Mouse (Mus musculus): Measurements from ENCODE around the gene Olfr10. TPM values are rescaled to one million over a fixed set of nuclear protein-coding genes. Genes with fewer than 3 reads are reported as not detected.

The Olfr10 gene
- not detected for total RNA-seq (2018; cell fraction: chromatin; rRNA removed)
- total RNA-seq (2018; cell fraction: cytosol; rRNA removed): not detected
- total RNA-seq (2018; cell fraction: nucleus; rRNA removed): not detected
- not detected in 3 replicates for polyA plus RNA-seq (2018)

DNA sequence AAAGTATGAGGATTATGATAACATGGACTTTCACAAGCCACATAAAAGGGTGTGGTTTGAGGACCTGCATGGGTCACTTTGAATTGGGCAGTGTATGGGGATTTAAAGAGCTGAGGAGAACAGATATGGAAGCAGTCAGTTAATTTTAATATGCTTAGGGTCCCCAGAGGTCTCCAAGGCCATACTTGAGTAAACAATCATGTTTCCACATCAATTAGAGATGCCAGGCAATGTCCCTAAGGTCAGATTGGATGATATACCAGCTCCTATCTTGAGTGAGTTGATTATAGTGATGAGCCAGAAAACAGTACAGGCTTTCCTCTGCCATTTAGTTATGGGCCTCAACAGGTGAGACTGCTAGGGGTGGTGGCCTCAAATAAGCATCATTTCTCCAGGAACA, at the start of gene Olfr10:
Olfr10 (plus strand) TSS at position 301 of the 400 bp plus-strand sequence.
- Histone ChIP-seq H3K36me3 (ENCODE audit: inconsistent target) (no peaks in the 10 kb centered on the region), H3K27ac (no peak within 1 kb of the TSS), H3K4me3 (ENCODE audit: inconsistent target) (no peak within 1 kb of the TSS), H3K79me2 (ENCODE audit: inconsistent target) (no peaks in the 10 kb centered on the region)

DNA sequence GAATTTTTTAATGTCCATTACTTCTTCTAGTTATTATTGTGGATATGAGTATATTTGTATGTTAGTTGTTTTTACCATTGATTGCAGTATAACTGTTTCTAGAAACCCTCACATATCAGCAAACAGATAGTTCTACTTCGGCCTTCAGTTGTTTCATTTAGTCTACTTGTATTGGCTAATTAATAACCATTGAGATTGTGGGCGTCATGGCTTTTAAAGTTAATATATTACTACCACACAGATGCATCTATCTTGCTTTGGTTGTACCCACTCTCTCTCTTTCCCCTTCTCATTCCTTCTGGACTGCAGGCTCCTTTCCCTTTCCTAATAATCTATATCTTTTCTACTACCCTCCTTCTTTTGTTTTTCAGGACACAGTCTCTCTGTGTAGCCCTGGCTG, 45.2 kb upstream of the Olfr10 start:
- H3K27ac ChIP-seq: no peak overlapping the region
- peaks cover 95% of the 10 kb centered on the region for H3K79me2 ChIP-seq (ENCODE audit: inconsistent target)
- no peak overlapping the region for H3K4me3 ChIP-seq (ENCODE audit: inconsistent target)
- WGBS (ENCODE audit: missing documents): 86% methylated on average over 2 of the region's 2 CpGs
- H3K36me3 ChIP-seq (ENCODE audit: inconsistent target): peaks cover 67% of the 10 kb centered on the region

DNA sequence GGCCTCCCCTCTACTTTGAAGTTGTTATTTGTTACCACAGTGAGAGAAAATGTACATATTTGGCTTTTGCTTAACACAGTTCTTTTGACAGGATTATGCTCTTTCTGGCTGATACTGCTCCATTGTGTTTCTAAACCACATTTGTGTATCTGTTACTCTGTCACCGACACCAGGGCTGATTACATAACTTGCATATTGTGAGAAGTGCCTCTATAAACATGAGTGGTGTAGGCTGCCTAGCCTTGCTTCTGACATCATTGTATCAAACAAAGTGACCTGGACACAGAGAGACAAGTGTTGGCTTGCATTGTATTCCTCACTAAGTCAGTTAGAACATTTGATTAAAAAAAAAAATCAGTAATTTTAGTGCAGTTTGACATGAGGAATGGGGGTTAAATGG, 44.7 kb upstream of the Olfr10 start:
- no peak overlapping the region for H3K27ac ChIP-seq
- WGBS (ENCODE audit: missing documents): 11% methylated on average over 1 of the region's 1 CpGs
- H3K36me3 ChIP-seq (ENCODE audit: inconsistent target): peaks cover 67% of the 10 kb centered on the region
- peaks cover 89% of the 10 kb centered on the region for H3K79me2 ChIP-seq (ENCODE audit: inconsistent target)
- H3K4me3 ChIP-seq (ENCODE audit: inconsistent target): no peak overlapping the region

DNA sequence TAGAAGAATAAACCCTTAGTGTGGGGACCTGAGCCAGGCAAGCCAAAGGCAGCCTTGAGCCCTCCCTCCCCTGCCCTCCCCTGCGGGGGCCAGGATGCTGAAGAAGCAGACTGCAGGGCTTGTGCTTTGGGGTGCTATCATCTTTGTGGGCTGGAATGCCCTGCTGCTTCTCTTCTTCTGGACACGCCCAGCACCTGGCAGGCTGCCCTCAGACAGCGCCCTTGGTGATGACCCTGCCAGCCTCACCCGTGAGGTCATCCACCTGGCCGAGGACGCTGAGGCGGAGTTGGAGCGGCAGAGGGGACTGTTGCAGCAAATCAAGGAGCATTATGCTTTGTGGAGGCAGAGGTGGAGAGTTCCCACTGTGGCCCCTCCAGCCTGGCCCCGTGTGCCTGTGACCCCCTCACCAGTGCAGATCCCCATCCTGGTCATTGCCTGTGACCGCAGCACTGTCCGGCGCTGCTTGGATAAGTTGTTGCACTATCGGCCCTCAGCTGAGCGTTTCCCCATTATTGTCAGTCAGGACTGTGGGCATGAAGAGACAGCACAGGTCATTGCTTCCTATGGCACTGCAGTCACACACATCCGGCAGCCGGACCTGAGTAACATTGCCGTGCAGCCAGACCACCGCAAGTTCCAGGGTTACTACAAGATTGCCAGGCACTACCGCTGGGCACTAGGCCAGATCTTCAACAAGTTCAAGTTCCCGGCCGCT, 43.8 kb upstream of the Olfr10 start:
- 94% methylated on average over 20 of the region's 21 CpGs for WGBS (ENCODE audit: missing documents)
- H3K36me3 ChIP-seq (ENCODE audit: inconsistent target): peaks cover 65% of the 10 kb centered on the region

DNA sequence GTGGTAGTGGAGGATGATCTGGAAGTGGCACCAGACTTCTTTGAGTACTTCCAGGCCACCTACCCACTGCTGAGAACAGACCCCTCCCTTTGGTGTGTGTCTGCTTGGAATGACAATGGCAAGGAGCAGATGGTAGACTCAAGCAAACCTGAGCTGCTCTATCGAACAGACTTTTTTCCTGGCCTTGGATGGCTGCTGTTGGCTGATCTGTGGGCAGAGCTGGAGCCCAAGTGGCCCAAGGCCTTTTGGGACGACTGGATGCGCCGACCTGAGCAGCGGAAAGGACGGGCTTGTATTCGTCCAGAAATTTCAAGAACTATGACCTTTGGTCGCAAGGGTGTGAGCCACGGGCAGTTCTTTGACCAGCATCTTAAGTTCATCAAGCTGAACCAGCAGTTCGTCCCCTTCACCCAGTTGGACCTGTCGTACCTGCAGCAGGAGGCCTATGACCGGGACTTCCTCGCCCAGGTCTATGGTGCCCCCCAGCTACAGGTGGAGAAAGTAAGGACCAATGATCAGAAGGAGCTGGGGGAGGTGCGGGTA, 43.2 kb upstream of the Olfr10 start:
- H3K36me3 ChIP-seq (ENCODE audit: inconsistent target): peaks cover 59% of the 10 kb centered on the region
- peaks cover 74% of the 10 kb centered on the region for H3K79me2 ChIP-seq (ENCODE audit: inconsistent target)
- H3K27ac ChIP-seq: no peak overlapping the region
- H3K4me3 ChIP-seq (ENCODE audit: inconsistent target): no peak overlapping the region
- 94% methylated on average over 14 of the region's 14 CpGs for WGBS (ENCODE audit: missing documents)

More for the DNA sequence above, 43.8 kb upstream of the Olfr10 start:
- Histone ChIP-seq H3K79me2 (ENCODE audit: inconsistent target) (peaks cover 80% of the 10 kb centered on the region), H3K27ac (no peak overlapping the region), H3K4me3 (ENCODE audit: inconsistent target) (no peak overlapping the region)

DNA sequence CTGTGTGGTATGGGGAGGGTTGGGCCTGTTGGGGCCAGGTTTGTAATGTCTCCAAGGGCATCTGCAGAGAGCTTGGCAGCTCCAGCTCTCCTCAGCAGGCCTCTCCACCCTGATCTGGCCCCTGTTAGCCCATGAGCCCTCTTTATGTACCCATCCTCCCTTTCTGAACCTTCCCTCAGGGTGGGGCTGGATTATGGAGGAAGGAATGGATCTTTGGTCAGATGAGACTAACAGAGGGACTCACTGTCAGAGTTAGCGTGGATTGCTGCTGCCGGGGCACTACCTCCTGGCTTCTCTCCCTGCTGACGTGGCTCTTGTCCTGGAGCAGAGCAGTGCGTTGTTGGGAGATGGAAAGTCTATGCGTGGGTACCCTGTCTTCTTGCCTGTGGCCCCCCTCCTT, 42.3 kb upstream of the Olfr10 start:
- H3K36me3 ChIP-seq (ENCODE audit: inconsistent target): peaks cover 54% of the 10 kb centered on the region
- WGBS (ENCODE audit: missing documents): 95% methylated on average over 5 of the region's 5 CpGs

DNA sequence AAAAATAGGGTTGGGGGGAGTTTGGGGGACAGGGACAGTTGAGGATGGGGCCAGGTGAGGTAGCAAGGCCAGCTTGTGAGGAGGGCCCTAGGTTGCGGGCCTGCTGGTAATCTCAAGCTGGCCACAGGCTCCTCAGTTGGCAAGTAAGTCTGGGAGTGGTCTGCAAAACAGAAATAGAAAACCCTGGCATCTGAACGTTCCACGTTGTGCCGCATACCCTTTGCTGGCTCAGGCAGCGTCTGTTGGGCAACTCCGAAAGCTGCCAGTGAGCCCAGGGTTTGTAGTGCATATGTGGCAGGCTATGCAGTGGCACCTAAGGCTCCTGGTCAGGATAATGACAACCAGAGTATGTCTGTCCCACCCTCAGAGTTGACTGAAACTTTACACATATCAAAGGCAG, 41.4 kb upstream of the Olfr10 start:
- 78% methylated on average over 6 of the region's 6 CpGs for WGBS (ENCODE audit: missing documents)
- H3K79me2 ChIP-seq (ENCODE audit: inconsistent target): peaks cover 56% of the 10 kb centered on the region
- no peak overlapping the region for H3K4me3 ChIP-seq (ENCODE audit: inconsistent target)
- no peak overlapping the region for H3K27ac ChIP-seq
- H3K36me3 ChIP-seq (ENCODE audit: inconsistent target): peaks cover 52% of the 10 kb centered on the region

More for the DNA sequence above, 42.3 kb upstream of the Olfr10 start:
- Histone ChIP-seq H3K27ac (no peak overlapping the region), H3K4me3 (ENCODE audit: inconsistent target) (no peak overlapping the region), H3K79me2 (ENCODE audit: inconsistent target) (peaks cover 65% of the 10 kb centered on the region)

DNA sequence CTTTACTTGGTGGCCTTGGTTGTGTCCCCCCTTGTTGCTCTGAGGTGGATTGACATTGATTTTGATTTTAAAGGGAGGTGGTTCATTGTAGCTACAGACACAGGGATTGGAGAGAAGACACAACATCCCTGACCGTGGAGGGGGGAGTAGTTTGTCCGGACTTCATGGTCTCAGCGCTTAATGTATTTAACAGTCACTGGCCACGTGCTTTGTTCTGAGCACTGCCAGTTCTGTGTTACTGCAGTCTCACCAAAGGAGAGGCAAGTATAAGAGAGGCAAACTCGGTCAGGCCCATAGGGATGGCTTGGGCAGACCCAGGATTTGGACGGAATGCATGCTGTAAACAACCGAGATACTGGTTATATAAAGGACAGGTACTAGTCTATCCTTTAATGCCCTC, 40.5 kb upstream of the Olfr10 start:
- Histone ChIP-seq H3K36me3 (ENCODE audit: inconsistent target) (peaks cover 52% of the 10 kb centered on the region), H3K4me3 (ENCODE audit: inconsistent target) (no peak overlapping the region), H3K79me2 (ENCODE audit: inconsistent target) (peaks cover 47% of the 10 kb centered on the region), H3K27ac (no peak overlapping the region)
- WGBS (ENCODE audit: missing documents): 92% methylated on average over 7 of the region's 7 CpGs

DNA sequence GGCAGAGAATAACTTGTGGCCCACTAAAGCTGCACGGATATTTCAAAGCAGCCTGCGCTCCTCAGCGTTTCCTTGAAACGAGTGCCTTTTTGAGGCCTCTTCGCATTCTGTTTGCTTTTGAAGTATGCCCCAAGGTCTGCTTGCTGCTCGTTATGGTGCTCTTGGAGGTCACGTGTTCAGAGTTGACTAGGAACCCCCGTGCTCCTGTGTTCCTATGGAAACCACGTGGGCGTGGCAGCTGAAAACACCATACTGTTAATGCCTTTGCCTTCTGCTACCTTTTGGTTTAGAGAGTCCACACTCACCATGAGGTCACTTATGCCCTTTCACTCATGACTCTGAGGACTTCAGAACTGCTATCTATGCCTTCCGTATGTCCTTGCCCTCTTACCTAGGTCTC, 39.9 kb upstream of the Olfr10 start:
- Histone ChIP-seq H3K36me3 (ENCODE audit: inconsistent target) (peaks cover 47% of the 10 kb centered on the region), H3K79me2 (ENCODE audit: inconsistent target) (peaks cover 42% of the 10 kb centered on the region), H3K4me3 (ENCODE audit: inconsistent target) (no peak overlapping the region), H3K27ac (no peak overlapping the region)
- 86% methylated on average over 11 of the region's 11 CpGs for WGBS (ENCODE audit: missing documents)

DNA sequence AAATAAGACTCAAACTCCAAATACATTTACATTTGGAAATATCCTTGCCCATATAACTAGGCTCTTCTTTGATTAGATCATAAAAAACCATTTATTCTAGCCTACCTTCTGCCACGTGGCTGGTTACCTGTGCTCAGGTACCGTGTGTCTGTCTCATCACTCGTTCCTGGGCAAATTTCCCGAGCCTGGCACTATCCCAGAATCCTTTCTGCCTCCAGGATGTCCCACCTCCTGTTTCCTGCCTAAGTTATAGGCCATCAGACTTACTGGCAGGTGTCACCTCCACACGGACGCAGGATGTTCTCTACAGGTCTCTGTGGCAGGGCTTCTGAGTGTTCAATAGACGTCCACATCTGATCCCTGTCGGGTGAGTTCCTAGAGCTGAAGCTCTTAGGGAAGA, 39.4 kb upstream of the Olfr10 start:
- H3K27ac ChIP-seq: no peak overlapping the region
- no peak overlapping the region for H3K4me3 ChIP-seq (ENCODE audit: inconsistent target)
- H3K36me3 ChIP-seq (ENCODE audit: inconsistent target): peaks cover 43% of the 10 kb centered on the region
- 90% methylated on average over 8 of the region's 8 CpGs for WGBS (ENCODE audit: missing documents)
- H3K79me2 ChIP-seq (ENCODE audit: inconsistent target): peaks cover 37% of the 10 kb centered on the region

DNA sequence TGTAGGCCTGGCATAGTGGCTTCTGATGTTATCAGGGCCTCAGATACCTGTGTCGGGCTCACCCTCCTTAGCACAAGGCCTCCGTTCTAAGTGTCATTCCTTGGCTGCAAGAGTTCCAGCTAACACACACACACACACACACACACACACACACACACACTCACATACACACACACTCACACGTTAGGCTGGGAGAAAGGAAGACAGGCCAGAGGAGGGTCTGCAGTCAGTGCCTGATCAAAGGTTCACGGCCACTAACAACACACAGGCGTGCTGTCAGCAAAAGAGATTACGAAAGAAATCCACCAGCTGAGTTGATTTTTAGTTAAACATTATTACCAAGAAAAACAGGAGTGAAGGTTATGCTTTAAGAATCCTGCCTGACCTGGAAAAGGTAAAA, 37.9 kb upstream of the Olfr10 start:
- Histone ChIP-seq H3K27ac (no peak overlapping the region), H3K4me3 (ENCODE audit: inconsistent target) (no peak overlapping the region), H3K79me2 (ENCODE audit: inconsistent target) (peaks cover 21% of the 10 kb centered on the region), H3K36me3 (ENCODE audit: inconsistent target) (peaks cover 28% of the 10 kb centered on the region; the same call in 1 of the 2 replicates)
- 85% methylated on average over 5 of the region's 6 CpGs for WGBS (ENCODE audit: missing documents)

DNA sequence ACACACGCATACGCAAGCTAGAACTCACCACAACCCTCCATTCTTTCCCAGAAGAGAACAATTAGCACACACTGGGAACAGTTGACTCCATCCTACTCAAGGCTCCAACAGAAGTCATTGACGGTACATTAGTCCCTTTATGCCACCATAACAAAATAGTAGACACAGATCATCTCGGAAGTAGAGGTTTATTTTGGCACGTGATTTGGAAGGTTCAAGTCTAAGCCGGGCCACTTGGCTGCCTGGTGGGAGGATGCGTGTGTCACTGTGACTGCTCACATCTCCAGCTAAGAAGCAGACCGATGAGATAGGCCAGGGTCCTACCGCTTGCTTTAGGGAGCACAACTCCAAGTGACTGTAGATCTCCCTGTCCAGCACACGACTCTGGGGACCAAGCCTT, 37.2 kb upstream of the Olfr10 start:
- peaks cover 15% of the 10 kb centered on the region for H3K79me2 ChIP-seq (ENCODE audit: inconsistent target)
- no peak overlapping the region for H3K27ac ChIP-seq
- 93% methylated on average over 10 of the region's 10 CpGs for WGBS (ENCODE audit: missing documents)
- H3K36me3 ChIP-seq (ENCODE audit: inconsistent target): peaks cover 22% of the 10 kb centered on the region; the same call in 1 of the 2 replicates
- H3K4me3 ChIP-seq (ENCODE audit: inconsistent target): no peak overlapping the region

DNA sequence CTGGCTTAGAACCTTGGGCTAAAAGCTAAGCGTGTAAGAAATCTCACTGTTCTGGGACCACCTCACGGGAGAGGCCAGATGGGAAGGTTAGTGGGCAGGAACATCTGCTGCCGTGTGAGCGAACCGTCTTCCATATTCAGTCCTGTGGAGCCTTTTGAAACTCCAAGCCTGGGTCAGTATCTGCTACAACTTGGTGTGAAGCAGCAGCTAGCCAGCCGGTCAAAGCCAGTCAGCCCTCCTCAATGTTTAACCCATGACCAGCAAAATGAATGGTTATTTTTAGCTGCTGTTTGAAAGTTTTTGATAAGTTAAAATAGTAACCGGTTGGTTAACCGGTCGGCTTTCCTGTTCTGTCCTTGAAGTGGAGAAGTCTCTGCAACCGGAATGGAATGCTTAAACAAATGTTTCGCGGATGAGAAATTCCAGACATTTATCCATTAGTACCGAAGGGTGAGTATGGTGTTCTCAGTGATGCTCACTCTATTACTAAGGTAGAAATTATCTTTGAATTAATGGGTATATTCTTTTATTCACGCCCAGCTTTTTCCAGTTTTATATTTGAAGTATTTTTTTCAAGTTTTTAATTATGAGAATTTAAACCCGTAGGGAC, 36.5 kb upstream of the Olfr10 start:
- WGBS (ENCODE audit: missing documents): 92% methylated on average over 14 of the region's 15 CpGs

DNA sequence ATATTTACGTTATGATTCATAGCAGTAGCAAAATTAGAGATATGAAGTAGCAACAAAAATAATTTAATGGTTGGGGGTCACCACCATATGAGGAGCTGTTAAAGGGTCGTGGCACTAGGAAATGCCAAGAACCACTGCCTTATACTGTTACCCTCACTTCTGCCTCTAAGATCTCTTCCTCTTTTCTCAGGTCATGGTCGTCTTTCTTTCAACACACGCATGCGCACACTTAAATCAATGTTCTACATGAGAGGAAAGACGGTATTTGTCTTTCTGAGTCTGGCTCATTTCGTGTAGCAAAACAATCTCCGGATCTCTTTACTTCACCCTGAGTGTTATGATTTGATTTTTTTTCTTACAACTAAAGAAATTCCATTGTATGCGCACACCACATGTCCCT, 34.8 kb upstream of the Olfr10 start:
- H3K27ac ChIP-seq: no peak overlapping the region
- no peak overlapping the region for H3K4me3 ChIP-seq (ENCODE audit: inconsistent target)
- no peaks in the 10 kb centered on the region for H3K79me2 ChIP-seq (ENCODE audit: inconsistent target)
- 70% methylated on average over 9 of the region's 9 CpGs for WGBS (ENCODE audit: missing documents)
- H3K36me3 ChIP-seq (ENCODE audit: inconsistent target): 0 out of 2 replicates have a peak, but pooled peaks cover 6% of the 10 kb centered on the region

More for the DNA sequence above, 36.5 kb upstream of the Olfr10 start:
- peaks cover 7% of the 10 kb centered on the region; the same call in 1 of the 2 replicates for H3K79me2 ChIP-seq (ENCODE audit: inconsistent target)
- H3K4me3 ChIP-seq (ENCODE audit: inconsistent target): no peak overlapping the region
- H3K27ac ChIP-seq: no peak overlapping the region
- H3K36me3 ChIP-seq (ENCODE audit: inconsistent target): peaks cover 14% of the 10 kb centered on the region; the same call in 1 of the 2 replicates

DNA sequence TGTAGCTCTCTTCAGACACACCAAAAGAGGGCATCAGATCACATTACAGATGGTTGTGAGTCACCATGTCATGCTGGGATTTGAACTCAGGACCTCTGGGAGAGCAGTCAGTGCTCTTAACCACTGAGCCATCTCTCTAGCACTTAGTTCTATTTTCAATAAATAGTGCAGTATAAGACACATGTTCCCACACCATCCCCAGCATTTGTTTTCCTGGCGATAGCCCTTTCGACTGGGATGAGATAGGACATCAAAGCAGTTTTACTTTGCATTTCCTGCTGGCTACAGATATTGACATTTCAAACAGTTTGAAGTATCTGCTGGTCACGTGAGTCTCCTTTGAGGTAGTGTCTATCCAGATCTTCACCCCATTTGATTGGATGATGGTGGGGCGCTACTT, 34.2 kb upstream of the Olfr10 start:
- 93% methylated on average over 4 of the region's 4 CpGs for WGBS (ENCODE audit: missing documents)
- Histone ChIP-seq H3K79me2 (ENCODE audit: inconsistent target) (no peaks in the 10 kb centered on the region), H3K36me3 (ENCODE audit: inconsistent target) (0 out of 2 replicates have a peak, but pooled peaks cover under 1% of the 10 kb centered on the region), H3K27ac (no peak overlapping the region), H3K4me3 (ENCODE audit: inconsistent target) (no peak overlapping the region)
